Mouse (Mus musculus): ENCODE data around the gene Ern2.

DNA sequence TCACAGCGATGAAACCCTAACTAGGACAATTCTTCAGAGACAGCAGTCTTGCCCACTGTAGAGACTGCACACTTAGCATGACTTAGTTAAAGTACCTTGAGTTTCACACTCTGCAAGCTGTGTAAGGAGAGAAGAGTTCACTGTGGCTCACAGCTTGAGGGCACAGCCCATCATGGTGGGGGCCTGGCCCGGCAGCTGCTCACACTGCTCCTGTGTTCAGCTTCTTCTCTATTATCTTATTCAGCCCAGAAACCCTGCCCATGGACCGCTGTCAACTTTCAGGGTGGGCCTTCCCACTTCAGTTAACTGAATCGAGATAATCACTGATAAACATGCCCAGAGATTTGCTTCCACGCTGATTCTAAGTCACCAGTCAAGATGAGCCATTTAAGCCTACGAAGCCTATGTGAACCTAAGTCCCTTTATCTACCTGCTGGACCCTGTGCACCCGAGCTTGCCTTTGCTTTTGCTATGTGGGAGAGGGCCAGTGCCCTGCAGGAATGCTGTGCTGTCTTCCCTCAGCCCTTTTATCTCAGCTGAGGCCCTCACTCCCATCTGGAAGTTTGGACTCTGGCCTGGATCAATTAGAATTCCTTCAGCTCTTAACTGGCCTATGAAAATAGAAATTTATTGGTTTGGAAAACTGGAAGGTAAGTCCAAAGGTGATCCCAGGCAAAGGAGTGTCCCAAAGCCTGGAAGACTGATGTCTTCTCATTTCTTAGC lies 40.2 kb upstream of the Ern2 start:
- TF ChIP-seq POLR2A (IDR thresholded peaks at IDR 0.05; ENCODE audit: low read depth, low read length) (no peak), CTCF (IDR thresholded peaks at IDR 0.05; ENCODE audit: borderline replicate concordance, insufficient read depth, low read length) (no peak)
